Mouse (Mus musculus) forebrain, embryonic 16.5 days (tissue): ENCODE measurements at regions not wholly inside any gene's neighbourhood (a gene's known extent, or its start where the extent isn't known, plus 50 kb on each side); places are given as distances from the start of the nearest gene placed in this dataset.
"Not testable (repeated sequence)": the region's sequence is repeated elsewhere in the genome, so short reads cannot be mapped to it uniquely, and the experiment has no call there.

ENCODE experiments used
- ATAC-seq: fragments of 200-750 bp; cut with Nextera tagmentation; 2 replicates; pipeline ENCODE4 v1.8.0; 2017; ENCODE audit warnings: mild to moderate bottlenecking, moderate library complexity
- H3K27ac ChIP-seq: fragments of 300-500 bp; sonication (generic); 2 replicates; pipeline ENCODE4 v1.5.1; 2014; ENCODE audit warnings: low read length, control low read depth
- H3K27me3 ChIP-seq: fragments of 300-500 bp; sonication (generic); replicated peaks from 2 replicates; pipeline ENCODE4 v1.6.1; 2014; ENCODE audit warnings: low read length; ENCODE audit not compliant: control insufficient read depth, insufficient read depth
- H3K36me3 ChIP-seq: fragments of 300-500 bp; sonication (generic); 2 replicates; pipeline ENCODE4 v1.6.1; 2014; ENCODE audit not compliant: control insufficient read depth, insufficient read depth
- H3K4me1 ChIP-seq: fragments of 300-500 bp; sonication (generic); replicated peaks from 2 replicates; pipeline ENCODE4 v1.6.1; 2014; ENCODE audit warnings: low read length; ENCODE audit not compliant: control insufficient read depth, insufficient read depth
- H3K4me2 ChIP-seq: fragments of 300-500 bp; sonication (generic); 2 replicates; pipeline ENCODE4 v1.6.1; 2014; ENCODE audit warnings: mild to moderate bottlenecking, low read length, control low read depth
- H3K4me3 ChIP-seq: fragments of 300-500 bp; sonication (generic); replicated peaks from 2 replicates; pipeline ENCODE4 v1.5.1; 2014; ENCODE audit warnings: mild to moderate bottlenecking, low read length, control low read depth
- H3K9ac ChIP-seq: fragments of 300-500 bp; sonication (generic); replicated peaks from 2 replicates; pipeline ENCODE4 v1.6.1; 2014; ENCODE audit warnings: low read depth, low read length, control low read depth
- H3K9me3 ChIP-seq: fragments of 300-500 bp; sonication (generic); 2 replicates; pipeline ENCODE4 v1.6.1; 2016; ENCODE audit warnings: low read length; ENCODE audit not compliant: control insufficient read depth
- WGBS: fragments of 180-500 bp; shearing (Covaris S2); extraction: QIAGEN DNeasy Blood & Tissue Kit; methylation state at CpG from one replicate; pipeline ENCODE4 v1.1.7; 2014; 5-methylcytosine and 5-hydroxymethylcytosine counted together

- H3K4me2 ChIP-seq = no peak overlapping the region
- H3K27ac ChIP-seq = no peak overlapping the region
- no peak for ATAC-seq
- H3K4me3 ChIP-seq = no peak overlapping the region
- H3K36me3 ChIP-seq = no peaks in the 10 kb centered on the region
- no peaks in the 10 kb centered on the region for H3K9me3 ChIP-seq
- no peaks in the 10 kb centered on the region for H3K4me1 ChIP-seq
- 52% methylated on average over 1 of the region's 1 CpGs for WGBS
- H3K9ac ChIP-seq = no peak overlapping the region
- H3K27me3 ChIP-seq = no peaks in the 10 kb centered on the region
These were observed 180.8 kb downstream of the Cdh9 start for GRCm38 (mm10) chr15:16909396-16909795.

- not testable (repeated sequence) for H3K4me2 ChIP-seq, H3K4me3 ChIP-seq, H3K9ac ChIP-seq, H3K4me1 ChIP-seq, H3K9me3 ChIP-seq, ATAC-seq, H3K27ac ChIP-seq, H3K27me3 ChIP-seq, H3K36me3 ChIP-seq
- 67% methylated on average over 3 of the region's 3 CpGs for WGBS
These were observed 181.4 kb downstream of the Cdh9 start for GRCm38 (mm10) chr15:16909941-16910340.

- WGBS = 56% methylated on average over 2 of the region's 2 CpGs
- H3K4me2 ChIP-seq = no peak overlapping the region
- H3K9ac ChIP-seq = no peak overlapping the region
- H3K27me3 ChIP-seq = no peaks in the 10 kb centered on the region
- no peak for ATAC-seq
- no peaks in the 10 kb centered on the region for H3K9me3 ChIP-seq
- H3K4me3 ChIP-seq = no peak overlapping the region
- H3K27ac ChIP-seq = no peak overlapping the region
- H3K4me1 ChIP-seq = no peaks in the 10 kb centered on the region
- H3K36me3 ChIP-seq = no peaks in the 10 kb centered on the region
These were observed 186.5 kb downstream of the Cdh9 start for GRCm38 (mm10) chr15:16914966-16915569.

- Histone ChIP-seq H3K4me2 (no peak overlapping the region), H3K36me3 (no peaks in the 10 kb centered on the region), H3K27me3 (no peaks in the 10 kb centered on the region), H3K9me3 (no peaks in the 10 kb centered on the region), H3K4me3 (no peak overlapping the region), H3K4me1 (no peaks in the 10 kb centered on the region), H3K27ac (no peak overlapping the region), H3K9ac (no peak overlapping the region)
- 0 out of 2 replicates have a peak, but pooled peaks have one; percentile 31 for ATAC-seq
- 57% methylated on average over 1 of the region's 1 CpGs for WGBS
These were observed 194.7 kb downstream of the Cdh9 start for GRCm38 (mm10) chr15:16923246-16923645.

- H3K27me3 ChIP-seq = no peaks in the 10 kb centered on the region
- no peak for ATAC-seq
- no peaks in the 10 kb centered on the region for H3K9me3 ChIP-seq
- H3K9ac ChIP-seq = no peak overlapping the region
- H3K27ac ChIP-seq = no peak overlapping the region
- no peaks in the 10 kb centered on the region for H3K4me1 ChIP-seq
- WGBS = 88% methylated on average over 2 of the region's 2 CpGs
- H3K36me3 ChIP-seq = no peaks in the 10 kb centered on the region
- no peak overlapping the region for H3K4me3 ChIP-seq
- no peak overlapping the region for H3K4me2 ChIP-seq
These were observed 204.7 kb downstream of the Cdh9 start for GRCm38 (mm10) chr15:16933137-16933677.

- H3K4me1 ChIP-seq = no peaks in the 10 kb centered on the region
- H3K27ac ChIP-seq = no peak overlapping the region
- no peaks in the 10 kb centered on the region for H3K9me3 ChIP-seq
- H3K36me3 ChIP-seq = no peaks in the 10 kb centered on the region
- no peak overlapping the region for H3K4me2 ChIP-seq
- no peak overlapping the region for H3K9ac ChIP-seq
- no peaks in the 10 kb centered on the region for H3K27me3 ChIP-seq
- H3K4me3 ChIP-seq = no peak overlapping the region
- WGBS = 92% methylated on average over 3 of the region's 3 CpGs
- ATAC-seq = no peak
These were observed 205.9 kb downstream of the Cdh9 start for GRCm38 (mm10) chr15:16934438-16934837.

- 75% methylated on average over 4 of the region's 4 CpGs for WGBS
- H3K36me3 ChIP-seq, H3K4me3 ChIP-seq, ATAC-seq, H3K4me2 ChIP-seq, H3K27ac ChIP-seq, H3K9ac ChIP-seq, H3K4me1 ChIP-seq, H3K9me3 ChIP-seq, H3K27me3 ChIP-seq: not testable (repeated sequence)
These were observed 247.3 kb downstream of the Cdh9 start for GRCm38 (mm10) chr15:16975821-16976220.

- no peaks in the 10 kb centered on the region for H3K36me3 ChIP-seq
- no peak overlapping the region for H3K4me3 ChIP-seq
- H3K9ac ChIP-seq = no peak overlapping the region
- H3K4me2 ChIP-seq = no peak overlapping the region
- no peaks in the 10 kb centered on the region for H3K9me3 ChIP-seq
- WGBS = 14% methylated on average over 1 of the region's 1 CpGs
- H3K27me3 ChIP-seq = no peaks in the 10 kb centered on the region
- no peak for ATAC-seq
- H3K27ac ChIP-seq = no peak overlapping the region
- no peaks in the 10 kb centered on the region for H3K4me1 ChIP-seq
These were observed 262.3 kb downstream of the Cdh9 start for GRCm38 (mm10) chr15:16990848-16991247.

- H3K4me2 ChIP-seq = no peak overlapping the region
- no peaks in the 10 kb centered on the region for H3K9me3 ChIP-seq
- WGBS = 88% methylated on average over 1 of the region's 1 CpGs
- no peak for ATAC-seq
- H3K27ac ChIP-seq = no peak overlapping the region
- no peak overlapping the region for H3K9ac ChIP-seq
- no peaks in the 10 kb centered on the region for H3K27me3 ChIP-seq
- H3K4me1 ChIP-seq = no peaks in the 10 kb centered on the region
- H3K36me3 ChIP-seq = no peaks in the 10 kb centered on the region
- no peak overlapping the region for H3K4me3 ChIP-seq
These were observed 267.1 kb downstream of the Cdh9 start for GRCm38 (mm10) chr15:16995667-16996066.

GRCm38 (mm10) chr15:17006139-17006538 is 277.6 kb downstream of the Cdh9 start:
- H3K4me1 ChIP-seq = no peaks in the 10 kb centered on the region
- H3K27me3 ChIP-seq = no peaks in the 10 kb centered on the region
- no peak overlapping the region for H3K4me2 ChIP-seq
- H3K9ac ChIP-seq = no peak overlapping the region
- H3K27ac ChIP-seq = no peak overlapping the region
- WGBS = 75% methylated on average over 2 of the region's 2 CpGs
- no peak overlapping the region for H3K4me3 ChIP-seq
- no peaks in the 10 kb centered on the region for H3K9me3 ChIP-seq
- no peak for ATAC-seq
- H3K36me3 ChIP-seq = no peaks in the 10 kb centered on the region
